Mouse (Mus musculus) limb, embryonic 11.5 days (tissue): ENCODE data around the gene Impdh1. TPM values are rescaled to one million over a fixed set of nuclear protein-coding genes. Genes with fewer than 3 reads are reported as not detected.

ENCODE experiments used
- ATAC-seq: fragments of 200-750 bp; cut with Nextera tagmentation; 2 replicates; pipeline ENCODE4 v1.8.0; 2017; ENCODE audit warnings: low read depth; ENCODE audit not compliant: insufficient number of reproducible peaks, low FRiP score, low TSS enrichment
- DNase-seq: peaks from one replicate; pipeline ENCODE4 v3.0.0-alpha.2; 2015; ENCODE audit warnings: low spot score
- H3K27ac ChIP-seq: fragments of 300-500 bp; sonication (generic); replicated peaks from 2 replicates; pipeline ENCODE4 v1.5.1; 2014; ENCODE audit warnings: low read depth, mild to moderate bottlenecking, low read length
- H3K27me3 ChIP-seq: fragments of 300-500 bp; sonication (generic); 2 replicates; pipeline ENCODE4 v1.6.1; 2014; ENCODE audit warnings: mild to moderate bottlenecking, low read length, mixed read lengths; ENCODE audit not compliant: control insufficient read depth, insufficient read depth
- H3K36me3 ChIP-seq: fragments of 300-500 bp; sonication (generic); 2 replicates; pipeline ENCODE4 v1.6.1; 2014; ENCODE audit warnings: mild to moderate bottlenecking, low read length, moderate library complexity, mixed read lengths; ENCODE audit not compliant: control insufficient read depth, insufficient read depth
- H3K4me1 ChIP-seq: fragments of 300-500 bp; sonication (generic); 2 replicates; pipeline ENCODE4 v1.6.1; 2014; ENCODE audit warnings: low read length, mixed read lengths; ENCODE audit not compliant: control insufficient read depth, insufficient read depth
- H3K4me2 ChIP-seq: fragments of 300-500 bp; sonication (generic); 2 replicates; pipeline ENCODE4 v1.6.1; 2014; ENCODE audit warnings: low read depth, mild to moderate bottlenecking, moderate library complexity; ENCODE audit not compliant: severe bottlenecking
- H3K4me3 ChIP-seq: fragments of 300-500 bp; sonication (generic); 2 replicates; pipeline ENCODE4 v1.5.1; 2014; ENCODE audit warnings: low read depth, low read length
- H3K9ac ChIP-seq: fragments of 300-500 bp; sonication (generic); 2 replicates; pipeline ENCODE4 v1.6.1; 2014; ENCODE audit warnings: mild to moderate bottlenecking, low read length
- H3K9me3 ChIP-seq: fragments of 300-500 bp; sonication (generic); 2 replicates; pipeline ENCODE4 v1.6.1; 2016; ENCODE audit warnings: low read length; ENCODE audit not compliant: control insufficient read depth
- WGBS: fragments of 180-500 bp; shearing (Covaris S2); extraction: QIAGEN DNeasy Blood & Tissue Kit; methylation state at CpG from one replicate; pipeline ENCODE4 v1.1.7; 2014; 5-methylcytosine and 5-hydroxymethylcytosine counted together
- polyA plus RNA-seq: library from polyadenylated mRNA; unstranded; fragments of >200 nt; fragmentation: Nextera tagmentation; extraction: Ambion mirVana; gene quantifications from 2 replicates; pipeline ENCODE4 v1.2.1, GENCODE M21; 2014

The Impdh1 gene
- polyA plus RNA-seq, 1 experiment from 2014 or later, result 40.8 TPM

DNA sequence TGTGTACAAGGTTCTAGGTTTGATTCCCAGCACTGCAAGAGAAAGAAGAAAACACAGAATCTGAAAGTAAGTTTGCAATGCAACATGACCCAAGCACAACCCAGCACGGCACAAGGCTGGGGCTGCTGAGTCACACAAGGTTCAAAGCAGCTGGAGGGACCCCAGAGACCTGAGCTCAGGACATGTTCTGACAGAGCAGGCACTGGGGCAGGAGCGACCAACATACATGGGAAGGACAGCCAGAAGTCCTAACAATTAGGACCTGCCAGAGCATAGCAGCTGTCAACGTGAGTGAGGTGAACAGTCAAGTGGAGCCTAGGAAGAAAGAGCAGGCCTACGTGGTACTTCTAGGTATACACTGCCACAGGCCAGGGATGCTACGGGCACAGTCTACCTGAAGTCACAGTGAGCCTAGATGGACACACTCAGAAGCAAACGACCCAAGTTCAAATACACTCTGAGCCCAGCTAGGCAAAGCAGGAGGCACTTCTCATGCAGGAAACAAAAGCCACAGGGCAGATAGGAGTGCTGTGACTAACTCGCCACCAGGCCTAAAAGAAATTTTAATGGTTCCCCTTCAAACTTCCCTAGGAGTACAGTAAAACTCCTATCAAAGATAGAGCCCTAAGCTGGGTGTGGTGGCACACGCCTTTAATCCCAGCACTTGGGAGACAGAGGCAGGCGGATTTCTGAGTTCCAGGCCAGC is 5.8 kb downstream of the Impdh1 start:
- H3K4me1 ChIP-seq, result peaks cover 10% of the 10 kb centered on the region
- H3K9me3 ChIP-seq, result no peaks in the 10 kb centered on the region
- no peaks in the 10 kb centered on the region; the same call in 1 of the 2 replicates for H3K36me3 ChIP-seq
- H3K27ac ChIP-seq, result no peak overlapping the region
- no peak overlapping the region for H3K4me3 ChIP-seq
- H3K27me3 ChIP-seq, result peaks cover 16% of the 10 kb centered on the region
- H3K4me2 ChIP-seq, result no peak overlapping the region
- ATAC-seq (no peak), DNase-seq (no peak)
- H3K9ac ChIP-seq, result no peak overlapping the region
- 78% methylated on average over 9 of the region's 9 CpGs for WGBS

DNA sequence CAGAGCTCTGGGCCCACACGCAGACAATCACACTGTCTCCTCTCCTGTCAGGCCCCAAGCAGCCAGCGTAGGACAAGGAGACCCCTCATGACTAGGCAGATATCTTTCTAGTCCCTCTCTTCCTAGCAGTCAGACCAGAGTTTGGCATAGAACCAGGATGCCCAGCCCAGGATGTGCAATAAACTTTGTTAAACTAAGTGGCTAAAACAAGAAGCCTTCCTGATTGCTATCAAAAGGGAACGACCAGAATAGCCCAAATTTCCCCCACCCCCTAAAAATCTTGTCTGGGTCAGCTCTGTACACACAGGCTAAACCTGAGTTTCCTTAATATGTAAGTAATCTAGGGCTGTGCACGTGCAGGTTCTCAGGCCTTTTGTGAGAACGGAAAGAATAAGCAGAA is 8.0 kb downstream of the Impdh1 start:
- Histone ChIP-seq H3K27ac (no peak overlapping the region), H3K4me1 (peaks cover 6% of the 10 kb centered on the region; the same call in 1 of the 2 replicates), H3K4me3 (no peak overlapping the region), H3K36me3 (no peaks in the 10 kb centered on the region; the same call in 1 of the 2 replicates), H3K27me3 (no peaks in the 10 kb centered on the region), H3K9me3 (no peaks in the 10 kb centered on the region), H3K4me2 (no peak overlapping the region), H3K9ac (no peak overlapping the region)
- DNase-seq, result no peak
- no peak for ATAC-seq
- 88% methylated on average over 5 of the region's 5 CpGs for WGBS

DNA sequence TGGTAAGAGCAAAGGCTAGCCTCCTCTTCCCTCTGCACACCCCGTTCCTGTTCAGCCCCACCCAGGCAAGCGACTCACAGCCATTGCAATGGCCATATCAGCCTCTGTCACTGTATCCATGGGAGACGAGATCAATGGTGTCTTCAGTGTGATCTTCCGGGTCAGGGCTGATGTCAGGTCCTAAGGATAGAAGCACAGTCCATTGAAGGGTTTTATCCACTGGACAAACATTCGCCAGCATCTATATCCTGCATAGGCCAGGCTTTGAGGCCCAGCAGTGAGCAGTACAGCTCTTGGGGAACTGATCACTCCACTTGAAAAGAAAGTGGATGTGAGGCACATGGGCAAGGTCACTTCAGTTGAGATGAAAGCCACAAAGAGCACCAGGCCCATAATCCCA is 9.1 kb downstream of the Impdh1 start:
- Histone ChIP-seq H3K9me3 (no peaks in the 10 kb centered on the region), H3K27ac (no peak overlapping the region), H3K4me1 (peaks cover 6% of the 10 kb centered on the region; the same call in 1 of the 2 replicates), H3K27me3 (no peaks in the 10 kb centered on the region), H3K36me3 (peaks cover 2% of the 10 kb centered on the region; the same call in 1 of the 2 replicates), H3K4me2 (no peak overlapping the region), H3K4me3 (no peak overlapping the region), H3K9ac (no peak overlapping the region)
- DNase-seq (no peak), ATAC-seq (no peak)
- WGBS, result 92% methylated on average over 5 of the region's 5 CpGs

DNA sequence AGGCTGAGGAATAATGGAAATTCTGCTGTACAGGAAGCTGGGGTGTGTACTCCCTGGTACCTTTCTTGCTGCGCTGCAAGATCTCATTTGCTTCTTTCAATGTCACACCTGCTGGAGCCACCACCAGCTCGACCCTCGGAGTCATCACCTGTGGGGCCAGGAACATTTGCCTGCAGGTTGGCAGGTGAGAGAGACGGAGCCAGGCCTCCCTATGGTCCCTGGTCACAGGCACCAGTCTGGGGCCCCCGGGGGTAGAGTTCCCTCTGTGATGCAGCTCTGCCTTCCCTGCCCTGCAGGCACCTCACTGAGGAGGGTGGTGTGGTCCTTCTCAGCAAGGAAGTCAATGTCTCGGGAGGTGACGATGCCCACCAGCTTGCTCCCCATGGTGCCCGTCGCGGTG is 10.2 kb downstream of the Impdh1 start:
- peaks cover 2% of the 10 kb centered on the region; the same call in 1 of the 2 replicates for H3K36me3 ChIP-seq
- no peak overlapping the region for H3K27ac ChIP-seq
- H3K9me3 ChIP-seq, result no peaks in the 10 kb centered on the region
- H3K27me3 ChIP-seq, result no peaks in the 10 kb centered on the region
- no peak overlapping the region for H3K9ac ChIP-seq
- 95% methylated on average over 10 of the region's 10 CpGs for WGBS
- ATAC-seq (no peak), DNase-seq (no peak)
- H3K4me1 ChIP-seq, result peaks cover 2% of the 10 kb centered on the region; the same call in 1 of the 2 replicates
- no peak overlapping the region for H3K4me3 ChIP-seq
- no peak overlapping the region for H3K4me2 ChIP-seq

DNA sequence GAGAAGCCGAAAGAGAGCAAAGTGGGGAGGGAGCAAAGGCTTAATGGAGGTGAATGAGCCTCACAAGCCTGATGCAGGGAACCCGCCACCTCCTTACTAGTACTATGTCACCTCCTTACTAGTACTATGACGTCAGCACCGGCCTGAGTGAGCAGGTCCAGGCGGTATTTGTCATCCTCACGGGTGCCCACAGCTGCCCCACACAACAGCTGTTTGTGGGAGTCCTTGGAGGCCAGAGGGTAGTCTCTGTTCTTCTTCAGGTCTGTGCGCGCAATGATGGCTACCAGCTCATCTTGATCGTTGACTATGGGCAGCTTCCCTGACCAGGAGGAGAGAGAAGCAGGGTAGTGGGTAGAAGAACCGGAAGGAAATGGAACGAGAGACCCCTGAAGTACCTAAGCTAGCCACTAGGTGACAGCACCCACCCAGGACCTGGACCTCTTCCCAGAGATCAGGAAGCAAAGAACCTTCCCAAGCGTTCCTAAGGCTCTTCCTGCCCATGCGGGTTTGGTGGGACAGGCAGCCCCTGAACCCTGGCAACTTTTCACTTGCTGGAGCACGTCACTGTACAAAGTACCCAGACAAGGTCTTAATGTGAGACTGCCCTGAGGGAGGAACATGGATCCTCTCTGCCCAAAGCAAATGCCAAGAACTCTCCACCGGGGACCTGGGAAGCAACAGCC is 11.1 kb downstream of the Impdh1 start:
- Histone ChIP-seq H3K27ac (no peak overlapping the region), H3K9ac (no peak overlapping the region), H3K36me3 (peaks cover 2% of the 10 kb centered on the region; the same call in 1 of the 2 replicates), H3K4me2 (no peak overlapping the region), H3K4me1 (no peaks in the 10 kb centered on the region), H3K27me3 (no peaks in the 10 kb centered on the region), H3K4me3 (no peak overlapping the region), H3K9me3 (no peaks in the 10 kb centered on the region)
- ATAC-seq (no peak), DNase-seq (peak; percentile 79)
- 60% methylated on average over 15 of the region's 15 CpGs for WGBS

DNA sequence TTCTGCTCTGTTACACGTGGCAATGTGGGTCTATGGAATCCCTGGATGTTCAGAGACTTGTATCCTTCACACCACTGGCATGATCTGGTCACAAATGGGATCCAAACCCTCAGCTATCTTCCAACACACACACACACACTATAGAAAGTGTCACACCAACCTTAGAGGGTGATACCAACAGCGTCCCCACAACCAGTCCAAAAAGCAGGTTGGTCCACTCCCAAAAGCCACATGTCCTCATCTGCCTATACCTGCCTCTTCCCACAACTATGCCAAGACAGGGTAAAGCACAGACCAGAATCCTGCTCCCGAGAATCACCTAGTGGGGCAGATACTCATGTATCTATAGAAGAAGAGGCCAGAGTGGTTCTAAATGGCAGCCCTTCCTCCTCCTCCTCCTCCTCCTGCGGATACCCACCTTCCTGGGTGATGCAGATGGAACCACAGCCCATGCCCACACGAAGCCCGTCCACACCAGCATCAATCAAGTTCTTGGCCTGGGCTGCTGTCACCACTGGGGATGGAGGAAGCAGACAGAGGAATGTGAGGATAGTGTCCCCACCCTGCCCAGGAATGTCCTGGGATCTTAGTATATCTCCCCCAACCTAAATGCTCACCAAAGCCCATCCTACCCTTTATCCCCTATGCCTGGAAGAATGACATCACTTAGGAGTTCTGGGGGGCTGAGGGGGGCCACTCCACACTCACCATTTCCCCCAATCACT is 12.1 kb downstream of the Impdh1 start:
- peaks cover 2% of the 10 kb centered on the region; the same call in 1 of the 2 replicates for H3K36me3 ChIP-seq
- H3K9me3 ChIP-seq, result no peaks in the 10 kb centered on the region
- no peak overlapping the region for H3K4me3 ChIP-seq
- DNase-seq (no peak), ATAC-seq (no peak)
- WGBS, result 85% methylated on average over 6 of the region's 6 CpGs
- no peaks in the 10 kb centered on the region for H3K27me3 ChIP-seq
- no peak overlapping the region for H3K4me2 ChIP-seq
- H3K9ac ChIP-seq, result no peak overlapping the region
- no peak overlapping the region for H3K27ac ChIP-seq
- H3K4me1 ChIP-seq, result no peaks in the 10 kb centered on the region

DNA sequence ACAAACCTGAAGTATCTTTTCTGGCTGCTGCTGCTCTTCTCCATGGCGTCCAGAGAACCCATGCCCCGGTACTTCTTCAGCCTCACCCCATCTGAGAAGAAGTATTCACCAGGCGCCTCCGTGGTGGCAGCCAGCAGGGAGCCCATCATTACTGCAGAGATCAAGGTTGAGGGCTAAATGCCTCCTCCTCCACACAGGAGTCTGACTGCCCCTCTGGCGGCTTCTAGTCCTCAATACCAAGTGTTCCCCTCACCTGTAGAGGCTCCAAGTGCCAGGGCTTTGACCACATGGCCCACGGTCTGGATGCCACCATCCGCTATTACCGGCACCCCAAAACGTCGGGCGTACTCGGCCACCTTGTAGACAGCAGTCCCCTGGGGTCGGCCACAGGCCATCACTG is 13.1 kb downstream of the Impdh1 start:
- WGBS, result 89% methylated on average over 13 of the region's 13 CpGs
- no peak overlapping the region for H3K27ac ChIP-seq
- H3K4me1 ChIP-seq, result no peaks in the 10 kb centered on the region
- DNase-seq, result no peak
- no peak overlapping the region for H3K9ac ChIP-seq
- no peaks in the 10 kb centered on the region for H3K9me3 ChIP-seq
- no peak for ATAC-seq
- no peak overlapping the region for H3K4me3 ChIP-seq
- peaks cover 2% of the 10 kb centered on the region; the same call in 1 of the 2 replicates for H3K36me3 ChIP-seq
- no peaks in the 10 kb centered on the region for H3K27me3 ChIP-seq
- H3K4me2 ChIP-seq, result no peak overlapping the region

DNA sequence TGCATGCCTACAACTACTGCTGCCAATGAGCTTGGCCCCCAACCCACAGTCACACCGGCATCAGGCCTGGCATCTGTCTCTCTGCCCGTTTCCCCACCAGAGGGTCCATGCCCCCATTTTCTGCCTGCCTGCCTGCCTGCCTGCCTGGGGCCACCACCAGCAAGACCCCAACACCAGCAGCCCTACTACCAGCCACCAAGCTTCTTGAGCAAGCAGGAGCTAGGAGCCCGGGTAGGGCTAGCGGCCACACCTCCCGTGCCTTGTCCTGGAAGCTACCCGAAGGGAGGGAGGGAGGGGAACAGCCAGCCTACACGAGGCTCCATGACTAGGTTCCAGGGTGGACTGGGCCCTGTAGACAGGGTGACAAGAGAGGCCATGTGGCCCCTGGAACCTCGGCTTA is 14.2 kb downstream of the Impdh1 start:
- Histone ChIP-seq H3K27me3 (no peaks in the 10 kb centered on the region), H3K4me1 (no peaks in the 10 kb centered on the region), H3K4me3 (no peak overlapping the region), H3K36me3 (peaks cover 2% of the 10 kb centered on the region; the same call in 1 of the 2 replicates), H3K4me2 (no peak overlapping the region), H3K9ac (no peak overlapping the region), H3K9me3 (no peaks in the 10 kb centered on the region), H3K27ac (no peak overlapping the region)
- ATAC-seq, result no peak
- WGBS, result 82% methylated on average over 8 of the region's 8 CpGs
- DNase-seq, result no peak
